Mouse (Mus musculus) neutrophil, adult 5-6 weeks (primary cell): ENCODE results near the gene Tmprss7. TPM values are rescaled to one million over a fixed set of nuclear protein-coding genes. Genes with fewer than 3 reads are reported as not detected.

ENCODE experiments used
- ATAC-seq: fragments of 151-379, 151-347 bp; 2 replicates; pipeline ENCODE4 v1.8.0; 2017; ENCODE audit warnings: mild to moderate bottlenecking, moderate TSS enrichment; ENCODE audit not compliant: insufficient number of reproducible peaks, poor library complexity, low FRiP score, severe bottlenecking; ENCODE audit errors: extremely low read depth
- total RNA-seq: library from RNA; stranded (forward); fragments of 200-1000 nt; gene quantifications from 2 replicates; pipeline ENCODE4 v1.2.3, GENCODE M21; 2017

Gene Tmprss7
- total RNA-seq, 1 experiment from 2014 or later: 0.23 TPM

DNA sequence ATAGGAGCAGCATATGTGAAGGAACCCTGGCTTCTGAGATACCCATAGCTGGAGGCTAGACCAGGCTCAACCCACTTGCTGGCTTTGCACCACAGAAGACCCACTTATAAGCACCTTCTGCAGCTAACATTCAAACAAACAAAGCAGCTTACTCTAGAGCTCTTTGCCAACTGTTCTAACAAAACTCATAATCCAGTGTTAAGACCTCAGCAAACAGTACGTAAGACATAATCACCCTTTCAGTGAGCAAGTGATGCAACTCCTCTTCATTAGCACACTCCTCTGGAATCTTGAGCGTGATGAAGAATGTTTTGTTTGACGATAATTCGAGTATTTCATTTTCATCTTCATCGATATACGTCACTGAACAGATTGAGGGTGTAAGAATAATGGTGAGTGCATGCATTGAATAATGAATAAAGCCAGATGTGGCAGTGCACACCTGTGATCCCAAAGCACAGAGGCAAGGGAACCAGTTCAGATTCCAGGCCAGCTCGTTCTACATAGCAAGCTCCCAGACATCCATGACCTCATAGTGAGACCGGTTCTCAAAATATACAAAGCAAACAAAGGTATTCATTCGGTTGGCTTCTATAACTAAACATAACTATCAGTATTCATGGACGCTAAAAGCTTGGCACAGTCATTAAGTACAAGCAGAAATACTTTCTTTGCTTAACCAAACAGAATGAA lies 53.2 kb downstream of the Tmprss7 start:
- ATAC-seq: no peak

DNA sequence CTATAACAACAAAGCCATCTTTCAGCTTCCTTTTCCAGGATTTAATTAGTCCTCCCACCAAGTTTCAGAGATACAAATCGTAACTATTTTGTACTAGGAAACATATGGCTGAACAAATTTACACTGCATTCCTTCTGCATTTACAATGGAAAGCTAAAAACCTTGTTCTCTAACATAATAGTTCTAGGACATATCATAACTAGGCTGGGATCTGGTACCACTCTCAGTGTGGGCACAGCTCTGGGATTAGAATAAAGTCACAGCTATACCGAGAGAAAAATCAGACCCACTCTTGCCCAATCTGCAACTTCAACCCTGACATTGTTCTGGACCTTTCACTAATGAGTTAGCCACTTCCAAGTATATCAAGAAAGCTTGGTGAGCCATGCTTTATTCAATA lies 57.6 kb downstream of the Tmprss7 start:
- ATAC-seq: no peak

DNA sequence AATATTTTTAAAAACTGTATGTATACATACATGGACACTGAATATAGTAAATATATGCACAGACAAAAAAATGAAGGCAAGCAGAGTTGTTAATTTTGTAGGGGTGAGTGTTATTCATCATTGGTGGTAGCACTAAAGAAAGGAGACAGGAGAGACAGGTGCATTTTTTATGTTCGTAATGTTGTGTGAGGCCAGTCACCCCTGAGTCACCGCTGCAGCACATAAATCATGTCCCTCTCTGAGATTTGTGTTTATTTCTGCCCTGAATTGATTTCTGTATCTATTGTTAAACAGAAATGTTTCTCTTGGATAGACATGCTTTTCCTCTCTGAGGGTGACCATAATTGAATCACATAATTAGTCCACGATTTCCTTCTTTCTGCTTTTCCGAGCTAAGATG lies 61.0 kb downstream of the Tmprss7 start:
- ATAC-seq: no peak

DNA sequence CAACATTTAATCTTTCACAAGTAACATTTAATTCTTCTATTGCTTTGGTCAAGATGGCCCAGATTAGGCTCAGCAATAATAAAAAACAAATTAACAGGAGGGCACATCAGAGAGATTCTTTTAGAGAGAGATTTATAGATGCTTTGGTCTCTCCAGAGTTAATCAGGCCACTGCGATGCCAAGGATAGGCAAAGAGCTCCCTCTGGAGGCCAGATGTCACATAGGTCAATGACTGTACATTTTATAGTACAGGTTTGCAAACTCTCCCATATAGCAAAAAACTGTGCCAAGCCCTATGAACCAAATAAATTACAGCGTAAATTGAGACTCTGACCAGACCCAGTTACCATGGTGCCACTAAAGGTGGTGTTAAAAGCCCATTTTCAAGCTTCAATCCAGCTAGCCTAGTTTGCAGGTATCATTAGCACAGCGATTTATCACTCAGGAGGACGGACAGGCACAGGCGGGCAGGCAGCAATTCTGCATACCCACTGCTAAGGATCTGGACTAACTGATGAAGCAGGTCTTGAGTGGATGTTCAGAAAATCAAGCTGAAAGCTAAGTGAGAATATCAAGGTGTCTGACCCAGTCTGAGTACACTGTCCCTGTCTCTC lies 63.0 kb downstream of the Tmprss7 start:
- ATAC-seq: peak; percentile 70; the same call in 1 of the 2 replicates

DNA sequence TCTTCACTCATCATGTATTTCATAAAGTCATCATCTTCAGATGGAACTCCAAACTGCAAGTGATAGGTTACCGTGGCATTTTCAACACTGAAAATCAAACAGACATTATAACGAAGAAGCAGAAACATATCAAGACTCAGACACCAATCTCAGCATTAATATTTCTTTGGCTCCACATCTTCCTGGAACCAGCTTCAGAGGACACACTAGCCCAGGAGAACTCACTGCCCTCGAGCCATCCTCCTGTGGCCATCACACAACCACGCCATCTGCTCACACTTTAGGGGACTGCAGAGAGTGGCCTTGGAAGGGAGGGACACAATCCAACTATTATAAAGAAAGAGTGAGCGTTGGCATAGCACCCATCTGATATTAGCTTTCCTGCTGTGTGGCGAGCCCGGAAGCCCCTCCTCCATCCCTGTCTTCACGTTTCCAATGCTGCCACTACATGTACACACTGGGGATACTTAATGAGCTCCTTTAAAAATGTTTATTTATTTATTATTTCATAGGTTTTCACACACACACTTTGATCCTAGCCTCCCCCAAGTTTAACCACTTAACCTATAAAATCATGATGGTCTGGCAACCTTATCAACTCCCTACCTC lies 63.9 kb downstream of the Tmprss7 start:
- no peak for ATAC-seq

DNA sequence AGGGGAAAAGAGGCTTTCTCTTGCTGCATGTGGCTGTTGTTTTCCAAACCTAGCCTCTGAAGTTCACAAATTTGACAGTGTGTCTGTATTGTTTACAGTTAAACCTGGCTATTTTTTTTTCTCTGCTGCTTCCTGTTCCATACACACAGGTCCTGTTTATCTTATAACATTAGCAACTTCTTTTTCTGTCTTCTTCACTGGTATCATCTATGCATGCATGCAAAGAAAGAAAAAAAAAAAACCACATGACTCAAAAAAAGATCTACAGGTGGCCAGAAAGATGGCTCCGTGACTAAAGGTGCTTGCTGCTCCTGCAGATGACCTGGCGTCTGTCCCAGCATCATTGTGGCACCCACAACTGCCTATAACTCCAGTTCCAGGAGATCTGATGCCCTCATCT lies 68.1 kb downstream of the Tmprss7 start:
- ATAC-seq: no peak

DNA sequence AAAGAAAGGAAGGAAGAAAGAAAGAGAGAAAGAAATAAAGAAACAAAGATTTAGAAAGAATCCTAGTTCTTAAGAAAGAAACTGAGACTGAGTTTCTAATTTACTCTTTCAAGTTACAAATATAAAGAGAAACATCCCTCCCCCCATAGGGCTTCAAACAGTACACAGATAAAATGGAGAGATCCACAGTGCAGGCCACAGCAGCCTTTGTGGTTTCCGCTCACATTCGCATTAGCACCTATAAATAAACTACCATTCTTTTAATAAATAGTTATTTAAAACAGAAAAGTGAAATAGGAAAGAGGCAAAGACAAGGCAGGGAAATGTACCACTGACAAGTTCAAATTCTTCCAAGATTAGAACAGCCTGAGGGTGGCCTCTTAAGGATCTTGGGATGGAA lies 68.7 kb downstream of the Tmprss7 start:
- ATAC-seq: no peak

DNA sequence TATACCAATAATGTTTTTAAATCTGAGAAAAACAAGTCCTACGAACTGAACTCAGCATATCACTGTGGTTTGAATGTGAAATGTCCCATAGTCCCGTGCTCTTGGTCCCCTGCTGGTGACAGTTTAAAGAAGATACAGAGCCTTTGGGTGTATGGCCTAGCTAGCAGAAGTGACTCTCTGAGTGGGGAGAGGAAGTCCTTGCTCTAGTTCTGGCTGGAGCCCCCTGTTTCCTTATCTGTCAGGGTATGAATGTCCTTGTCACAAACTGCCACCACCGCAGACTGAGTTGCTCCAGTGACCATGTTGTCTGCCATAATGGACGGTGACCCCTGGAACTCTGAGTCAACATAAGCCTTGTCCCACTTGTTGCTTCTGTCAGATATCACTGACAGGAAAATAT lies 70.2 kb downstream of the Tmprss7 start:
- no peak for ATAC-seq

DNA sequence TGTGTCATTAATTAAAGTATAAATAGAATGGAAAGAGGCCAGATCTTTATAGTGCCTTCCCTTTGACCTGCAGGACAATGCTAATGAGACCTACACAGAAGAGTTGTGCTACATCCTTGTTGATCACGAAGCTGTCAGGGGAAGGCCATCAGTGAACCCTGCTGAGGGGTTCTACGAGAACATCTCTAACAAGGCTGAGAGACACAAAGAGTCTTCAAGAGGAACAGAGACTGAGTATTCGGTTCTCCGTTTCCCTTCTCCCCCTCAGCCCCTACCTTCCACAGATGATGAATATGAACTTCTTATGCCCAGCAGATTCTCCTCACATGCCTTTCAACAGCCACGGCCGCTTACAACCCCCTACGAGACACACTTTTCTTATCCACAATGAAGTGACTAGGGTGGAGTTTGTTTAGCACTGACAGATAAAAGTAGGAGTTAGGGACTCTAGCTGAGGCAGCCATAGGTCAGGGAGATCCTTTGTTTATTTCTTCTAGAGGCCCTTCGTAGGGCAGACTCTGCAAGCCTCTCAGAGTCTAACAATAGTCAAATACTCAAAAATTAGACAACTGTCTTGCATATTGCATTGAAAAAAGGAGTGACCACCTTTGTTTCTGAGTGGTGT lies 73.6 kb downstream of the Tmprss7 start:
- ATAC-seq: no peak

DNA sequence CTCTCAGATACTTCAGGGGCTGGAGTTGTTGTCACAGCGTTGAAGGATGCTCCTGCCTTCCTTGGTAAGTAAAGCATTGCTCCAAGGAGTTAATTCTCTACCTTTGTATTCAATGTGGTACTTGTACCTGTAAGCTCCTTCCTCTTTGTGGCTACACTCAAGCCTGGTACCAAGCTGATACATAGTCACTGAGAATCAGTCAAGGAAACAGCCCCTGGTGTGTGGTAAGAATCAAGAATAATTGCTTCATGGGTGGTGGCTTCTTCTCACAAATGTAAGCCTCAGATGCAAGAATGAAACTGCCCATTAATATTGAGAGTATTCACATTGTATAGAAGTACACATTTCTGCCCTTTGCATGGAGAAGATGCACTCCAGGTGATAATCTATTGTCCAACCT lies 77.5 kb downstream of the Tmprss7 start:
- no peak for ATAC-seq

DNA sequence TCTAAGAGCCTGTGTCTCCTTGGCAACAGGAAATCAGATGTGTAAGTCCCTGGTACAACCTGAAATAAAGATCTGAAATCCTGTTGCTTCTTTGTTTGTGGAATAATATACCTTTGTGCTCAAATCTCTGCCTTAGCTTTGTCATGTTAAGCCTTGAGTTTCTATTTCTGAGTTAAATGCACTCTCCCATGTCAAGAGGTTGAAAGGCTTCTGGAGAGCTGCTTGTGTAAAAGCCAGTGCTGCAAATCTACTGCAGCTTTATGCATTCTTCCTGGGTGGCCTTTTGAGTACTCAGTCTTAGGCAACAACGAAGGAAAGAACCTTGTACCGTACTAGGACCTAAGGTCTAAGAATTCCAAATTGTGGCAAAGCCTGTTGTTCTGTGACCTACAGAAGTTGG lies 80.2 kb downstream of the Tmprss7 start:
- no peak for ATAC-seq

DNA sequence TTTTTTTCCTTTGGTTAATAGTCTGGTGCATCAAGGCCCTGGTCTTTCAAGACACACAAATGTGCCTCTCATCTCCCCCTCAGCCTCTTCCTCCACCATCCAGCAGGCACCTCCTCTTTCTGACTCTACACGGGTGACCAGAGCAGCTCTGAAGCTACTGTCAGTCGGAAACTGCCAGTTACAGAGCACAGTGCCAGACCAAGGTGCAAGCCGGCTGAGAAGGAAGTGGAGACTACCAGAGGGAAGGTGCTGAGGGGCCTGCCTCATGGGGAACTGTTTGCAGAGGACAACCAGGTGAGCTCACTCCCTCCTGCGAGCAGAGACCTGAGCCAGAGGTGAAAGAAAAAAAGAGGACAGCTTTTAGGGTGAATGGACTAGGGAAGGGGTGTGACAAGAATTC lies 83.2 kb downstream of the Tmprss7 start, which contains the start of gene Gcsam:
Gene Gcsam (plus strand): TSS at position 114 of the 400 bp plus-strand sequence.
- ATAC-seq: no peak

DNA sequence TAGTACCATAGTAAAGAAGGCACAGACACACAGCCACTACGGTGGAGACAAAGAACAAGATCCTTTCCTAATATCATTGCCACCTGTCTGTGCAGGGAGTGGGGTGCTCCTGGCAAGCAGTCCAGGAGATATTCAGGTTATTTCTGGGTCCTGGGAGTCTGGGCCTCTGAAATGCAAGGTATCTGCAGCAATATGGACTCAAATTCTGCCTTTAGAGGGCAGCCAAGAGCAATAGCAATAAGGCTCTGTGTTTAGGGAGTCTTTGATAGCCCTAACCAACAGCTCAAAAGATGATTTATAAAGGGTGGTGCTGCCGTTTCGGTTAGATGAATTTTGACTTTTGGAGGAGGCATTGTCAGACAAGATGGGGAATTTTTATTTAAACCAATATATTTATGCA lies 84.2 kb downstream of the Tmprss7 start:
- no peak for ATAC-seq

DNA sequence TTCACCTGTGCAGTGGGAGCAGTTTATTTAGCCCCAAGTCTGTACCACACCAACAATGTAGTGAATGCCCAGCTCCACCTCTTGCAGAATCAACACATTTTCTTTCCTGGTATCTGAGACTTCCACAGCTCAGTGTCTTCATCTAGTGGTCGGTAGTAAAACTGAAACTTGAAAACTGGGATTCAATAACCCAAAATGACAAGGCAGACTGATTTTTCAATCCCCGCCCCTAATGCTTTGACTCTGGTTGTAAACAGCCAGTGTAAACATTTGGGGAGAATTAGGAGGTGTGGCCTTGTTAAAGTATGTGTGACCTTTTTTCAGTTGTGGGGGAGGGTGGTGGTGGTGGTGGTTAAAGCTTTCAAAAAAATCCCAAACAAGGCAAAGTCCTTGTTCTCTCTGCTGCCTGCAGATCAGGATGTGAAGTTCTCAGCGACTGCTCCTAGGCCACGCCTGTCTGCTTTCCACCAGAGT lies 84.9 kb downstream of the Tmprss7 start:
- no peak for ATAC-seq

Other genes with a start within 250 kb of the Tmprss7 start
- gene Gm609, start 200.7 kb downstream of the Tmprss7 start, total RNA-seq: 0.23 TPM in 1 of 2 replicates, not detected in the other
- not detected in 2 replicates for gene Gm17783, start 161.6 kb downstream of the Tmprss7 start, total RNA-seq
- gene Slc9c1, start 158.3 kb downstream of the Tmprss7 start, total RNA-seq: 0.25 TPM in 1 of 2 replicates, not detected in the other
- gene Gcsam, start 83.3 kb downstream of the Tmprss7 start, total RNA-seq: 0.35 TPM in 1 of 2 replicates, not detected in the other
- not detected in 2 replicates for gene BC016579, start 39.6 kb downstream of the Tmprss7 start, total RNA-seq
- gene Tagln3, start 30.9 kb upstream of the Tmprss7 start, total RNA-seq: 0.37 and 1.2 TPM in 2 replicates
- 21.4 and 21.6 TPM in 2 replicates for gene Abhd10, start 49.3 kb upstream of the Tmprss7 start, total RNA-seq